Mouse (Mus musculus): Measurements from ENCODE around the gene Bex3.

Bex3 gene

GRCm38 (mm10) chrX:136313792-136314564, 43.9 kb downstream of the Bex3 start:
- DNase-seq (ENCODE audit: low spot score in 2 of 2): no peak

- DNase-seq (ENCODE audit: low spot score in 2 of 2): no peak
Observed at GRCm38 (mm10) chrX:136319953-136320352, 49.9 kb downstream of the Bex3 start.

Data from spleen, postnatal 10 days (tissue).